Mouse (Mus musculus): Measurements from ENCODE around the gene Trim27.

- TF ChIP-seq FLI1 (IDR thresholded peaks at IDR 0.05; ENCODE audit: low read length): no peak
- no peak for TF ChIP-seq GATA1 (IDR thresholded peaks at IDR 0.05; ENCODE audit: borderline replicate concordance, low read length)
Measured at GRCm38 (mm10) chr13:21197721-21198120, 18.5 kb downstream of the Trim27 start.

Data from megakaryocyte, embryonic 14.5 days (primary cell).